ENCODE assay signal across 23 mouse cellular contexts in the genomic region with DNA sequence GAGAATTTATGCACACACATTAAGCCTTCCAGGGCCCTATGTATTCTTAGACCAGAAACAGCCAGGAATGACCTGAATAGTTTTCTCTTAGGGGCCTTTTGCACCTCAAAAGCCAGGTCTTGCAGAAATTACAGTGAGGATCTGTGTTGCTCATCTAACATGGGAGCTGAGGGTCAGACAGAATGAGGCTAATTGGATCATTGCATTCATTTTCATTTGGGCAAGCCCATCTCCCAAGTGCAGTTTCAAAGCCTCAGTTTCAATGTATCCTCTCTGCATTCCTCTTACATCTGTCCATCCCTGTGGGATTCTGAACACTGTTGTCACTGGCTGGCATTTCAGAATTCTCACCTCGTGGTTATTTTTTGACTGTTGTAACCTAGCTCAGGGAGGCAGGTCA.
A peak's percentile ranks its signal among the peaks of the same experiment; 100 is the strongest.
DNase-seq lines count a peak whose midpoint lies in the region; ATAC-seq and TF ChIP-seq lines count a peak whose summit lies in the region.
"Had no signal": no experiment of that assay in that cellular context is flagged by ENCODE, and none has a peak within 500 bp of the region (broad histone marks: within the 10 kb centered on the region; RNA-seq: fewer than 3 reads in every experiment).

No protein-coding gene starts in this region.

- no peak overlapping the region for H3K4me3 ChIP-seq in hindbrain, embryonic 13.5 days
- H3K4me3 ChIP-seq in hindbrain, postnatal 0 days (ENCODE audit: low read length), result no peak overlapping the region
- H3K4me3 ChIP-seq in forebrain, embryonic 16.5 days (replicated peaks; ENCODE audit: low read length), result no peak overlapping the region
- H3K4me3 ChIP-seq in midbrain, postnatal 0 days (ENCODE audit: low read depth, low read length), result no peak overlapping the region
- H3K4me3 ChIP-seq in kidney, embryonic 14.5 days (ENCODE audit: low read length), result no peak overlapping the region
- H3K4me3 ChIP-seq: heart, embryonic 12.5 days; limb, embryonic 12.5 days; liver, embryonic 12.5 days had no signal

- WGBS in hindbrain, embryonic 13.5 days, result 38% methylated on average over 1 of the region's 1 CpGs
- WGBS in hindbrain, postnatal 0 days, result 23% methylated on average over 1 of the region's 1 CpGs
- WGBS in forebrain, embryonic 16.5 days, result 3% methylated on average over 1 of the region's 1 CpGs
- 5% methylated on average over 1 of the region's 1 CpGs for WGBS in midbrain, postnatal 0 days
- WGBS in kidney, embryonic 14.5 days, result 72% methylated on average over 1 of the region's 1 CpGs

- peaks cover 24% of the 10 kb centered on the region for H3K4me1 ChIP-seq in hindbrain, embryonic 13.5 days (replicated peaks)
- peaks cover 10% of the 10 kb centered on the region; the same call in 1 of the 2 replicates for H3K4me1 ChIP-seq in hindbrain, postnatal 0 days (ENCODE audit: insufficient read depth, low read length)
- peaks cover 19% of the 10 kb centered on the region for H3K4me1 ChIP-seq in forebrain, embryonic 16.5 days (replicated peaks; ENCODE audit: control insufficient read depth, insufficient read depth, low read length)
- H3K4me1 ChIP-seq in midbrain, postnatal 0 days (ENCODE audit: insufficient read depth, low read length), result peaks cover 5% of the 10 kb centered on the region; the same call in 1 of the 2 replicates
- no peaks in the 10 kb centered on the region for H3K4me1 ChIP-seq in kidney, embryonic 14.5 days (ENCODE audit: control insufficient read depth, insufficient read depth, low read length)
- H3K4me1 ChIP-seq: heart, embryonic 12.5 days; limb, embryonic 12.5 days; liver, embryonic 12.5 days had no signal

- peak overlapping the region; percentile 40; the same call in 1 of the 2 replicates for H3K27ac ChIP-seq in hindbrain, embryonic 13.5 days
- no peak overlapping the region for H3K27ac ChIP-seq in hindbrain, postnatal 0 days
- H3K27ac ChIP-seq in forebrain, embryonic 16.5 days (ENCODE audit: low read length), result peak overlapping the region; percentile 7; the same call in 1 of the 2 replicates
- no peak overlapping the region for H3K27ac ChIP-seq in midbrain, postnatal 0 days (ENCODE audit: low read depth, low read length)
- no peak overlapping the region for H3K27ac ChIP-seq in kidney, embryonic 14.5 days (ENCODE audit: low read depth, low read length)
- H3K27ac ChIP-seq: limb, embryonic 12.5 days; liver, embryonic 12.5 days; macrophage had no signal

- no peaks in the 10 kb centered on the region for H3K27me3 ChIP-seq in hindbrain, embryonic 13.5 days
- H3K27me3 ChIP-seq in hindbrain, postnatal 0 days (ENCODE audit: insufficient read depth, low read length), result no peaks in the 10 kb centered on the region
- no peaks in the 10 kb centered on the region for H3K27me3 ChIP-seq in forebrain, embryonic 16.5 days (replicated peaks; ENCODE audit: control insufficient read depth, insufficient read depth, low read length)
- no peaks in the 10 kb centered on the region for H3K27me3 ChIP-seq in midbrain, postnatal 0 days (ENCODE audit: insufficient read depth, low read length)
- no peaks in the 10 kb centered on the region for H3K27me3 ChIP-seq in kidney, embryonic 14.5 days (ENCODE audit: control insufficient read depth, insufficient read depth, low read length)
- H3K27me3 ChIP-seq: heart, embryonic 12.5 days; limb, embryonic 12.5 days; liver, embryonic 12.5 days had no signal

- no peak for TF ChIP-seq POLR2A in brain, embryonic 14.5 days (IDR thresholded peaks at IDR 0.05; ENCODE audit: borderline replicate concordance, extremely low read depth, insufficient read depth, insufficient read length, poor library complexity, severe bottlenecking)

- H3K4me2 ChIP-seq in hindbrain, embryonic 13.5 days, result no peak overlapping the region
- H3K4me2 ChIP-seq in hindbrain, postnatal 0 days (ENCODE audit: low read depth, low read length), result no peak overlapping the region
- H3K4me2 ChIP-seq in forebrain, embryonic 16.5 days (ENCODE audit: low read length), result no peak overlapping the region
- no peak overlapping the region for H3K4me2 ChIP-seq in midbrain, postnatal 0 days (ENCODE audit: low read depth, low read length, poor library complexity, severe bottlenecking)
- no peak overlapping the region for H3K4me2 ChIP-seq in kidney, embryonic 14.5 days (replicated peaks; ENCODE audit: low read depth, low read length)
- H3K4me2 ChIP-seq: heart, embryonic 12.5 days; limb, embryonic 12.5 days; liver, embryonic 12.5 days; lung, embryonic 14.5 days had no signal

- H3K9me3 ChIP-seq in hindbrain, embryonic 13.5 days, result no peaks in the 10 kb centered on the region
- no peaks in the 10 kb centered on the region for H3K9me3 ChIP-seq in hindbrain, postnatal 0 days (ENCODE audit: low read length)
- no peaks in the 10 kb centered on the region for H3K9me3 ChIP-seq in forebrain, embryonic 16.5 days (ENCODE audit: control insufficient read depth, low read length)
- no peaks in the 10 kb centered on the region for H3K9me3 ChIP-seq in midbrain, postnatal 0 days (ENCODE audit: low read length)
- no peaks in the 10 kb centered on the region for H3K9me3 ChIP-seq in kidney, embryonic 14.5 days (ENCODE audit: control insufficient read depth, low read length)
- H3K9me3 ChIP-seq: heart, embryonic 12.5 days; limb, embryonic 12.5 days; liver, embryonic 12.5 days had no signal

- H3K9ac ChIP-seq in hindbrain, embryonic 13.5 days, result no peak overlapping the region
- H3K9ac ChIP-seq in hindbrain, postnatal 0 days (replicated peaks; ENCODE audit: low read length), result no peak overlapping the region
- no peak overlapping the region for H3K9ac ChIP-seq in forebrain, embryonic 16.5 days (replicated peaks; ENCODE audit: low read depth, low read length)
- H3K9ac ChIP-seq in midbrain, postnatal 0 days (replicated peaks; ENCODE audit: low read length, poor library complexity, severe bottlenecking), result no peak overlapping the region
- H3K9ac ChIP-seq in kidney, embryonic 14.5 days (ENCODE audit: low read depth, low read length), result no peak overlapping the region
- H3K9ac ChIP-seq: heart, embryonic 12.5 days; limb, embryonic 12.5 days; liver, embryonic 12.5 days; lung, embryonic 14.5 days had no signal

- ATAC-seq in hindbrain, embryonic 13.5 days (ENCODE audit: low FRiP score), result no peak
- ATAC-seq in hindbrain, postnatal 0 days, result no peak
- peak; percentile 14; the same call in 1 of the 2 replicates for ATAC-seq in forebrain, embryonic 16.5 days
- ATAC-seq in midbrain, postnatal 0 days (ENCODE audit: low FRiP score), result no peak
- no peak for ATAC-seq in kidney, embryonic 14.5 days (ENCODE audit: low FRiP score, low TSS enrichment)
- ATAC-seq: CD4-positive, CD25-positive, alpha-beta regulatory T cell, adult 4 months; liver, embryonic 12.5 days had no signal

- no peak for TF ChIP-seq CTCF in hindbrain, postnatal 0 days (IDR thresholded peaks at IDR 0.05; ENCODE audit: low read depth)
- TF ChIP-seq CTCF in brain, embryonic 14.5 days (IDR thresholded peaks at IDR 0.05; ENCODE audit: borderline replicate concordance, extremely low read depth, insufficient read depth, insufficient read length), result no peak
- TF ChIP-seq CTCF in midbrain, postnatal 0 days (IDR thresholded peaks at IDR 0.05), result no peak

- no peaks in the 10 kb centered on the region for H3K36me3 ChIP-seq in hindbrain, embryonic 13.5 days
- H3K36me3 ChIP-seq in hindbrain, postnatal 0 days (ENCODE audit: insufficient read depth, low read length), result no peaks in the 10 kb centered on the region
- no peaks in the 10 kb centered on the region for H3K36me3 ChIP-seq in forebrain, embryonic 16.5 days (ENCODE audit: control insufficient read depth, insufficient read depth)
- no peaks in the 10 kb centered on the region for H3K36me3 ChIP-seq in midbrain, postnatal 0 days (ENCODE audit: insufficient read depth, low read length)
- H3K36me3 ChIP-seq in kidney, embryonic 14.5 days (ENCODE audit: control insufficient read depth, insufficient read depth, low read length), result no peaks in the 10 kb centered on the region
- H3K36me3 ChIP-seq: heart, embryonic 12.5 days; limb, embryonic 12.5 days; liver, embryonic 12.5 days had no signal

- DNase-seq in hindbrain, postnatal 0 days (ENCODE audit: low spot score), result no peak
- DNase-seq in brain, embryonic 14.5 days (ENCODE audit: low read depth), result peak; percentile 66
- DNase-seq in midbrain, postnatal 0 days (ENCODE audit: low spot score), result peak; percentile 15
- DNase-seq in right cerebral cortex, postnatal 14 days, result no peak
- no peak for DNase-seq in urinary bladder, postnatal 4 days (ENCODE audit: low spot score in 2 of 2)
- DNase-seq: adrenal gland, postnatal 25 days; cerebellum, adult 11-12 months; cerebellum, postnatal 14 days; gastrocnemius, postnatal 36 days; heart, postnatal 14 days; kidney, adult 8-10 months; kidney, postnatal 25 days; lung, embryonic 14.5 days; right cerebral cortex, adult 18-20 months; thymus, postnatal 25 days had no signal

Comparison
In these comparisons a context has a peak if more than half of its experiments do, and no peak if none do; other contexts are left out.
1. H3K27ac ChIP-seq: peak in hindbrain, embryonic 13.5 days (single experiment) and forebrain, embryonic 16.5 days (single experiment); none in hindbrain, postnatal 0 days (single experiment), midbrain, postnatal 0 days (single experiment) and kidney, embryonic 14.5 days (single experiment).
2. DNase-seq: peak in brain, embryonic 14.5 days (single experiment) and midbrain, postnatal 0 days (single experiment); none in hindbrain, postnatal 0 days (single experiment), right cerebral cortex, postnatal 14 days (single experiment) and urinary bladder, postnatal 4 days (0 of 2).